13 mouse cellular contexts compared by ENCODE assay signal in genomic region chr10:115556738-115557242, GRCm38 (mm10). TPM values are rescaled to one million over a fixed set of nuclear protein-coding genes. Genes with fewer than 3 reads are reported as not detected.
DNase-seq lines count a peak whose midpoint lies in the region; ATAC-seq and TF ChIP-seq lines count a peak whose summit lies in the region.
"Had no signal": no experiment of that assay in that cellular context is flagged by ENCODE, and none has a peak within 500 bp of the region (broad histone marks: within the 10 kb centered on the region; RNA-seq: fewer than 3 reads in every experiment).

No protein-coding gene starts in this region.

- H3K9ac ChIP-seq in kidney, embryonic 14.5 days (ENCODE audit: low read depth, low read length), result no peak overlapping the region
- no peak overlapping the region for H3K9ac ChIP-seq in hindbrain, embryonic 12.5 days
- H3K9ac ChIP-seq in neural tube, embryonic 12.5 days, result no peak overlapping the region
- H3K9ac ChIP-seq: lung, embryonic 14.5 days had no signal

- ATAC-seq in kidney, embryonic 14.5 days (ENCODE audit: low FRiP score, low TSS enrichment), result peak; percentile 51; the same call in 1 of the 2 replicates
- peak; percentile 63; the same call in 1 of the 2 replicates for ATAC-seq in hindbrain, embryonic 12.5 days (ENCODE audit: low FRiP score)
- peak; percentile 63 for ATAC-seq in neural tube, embryonic 12.5 days (ENCODE audit: low FRiP score, low read depth)

- H3K27me3 ChIP-seq in kidney, embryonic 14.5 days (ENCODE audit: control insufficient read depth, insufficient read depth, low read length), result no peaks in the 10 kb centered on the region
- H3K27me3 ChIP-seq in kidney, adult 2 months (replicated peaks; ENCODE audit: control insufficient read depth, insufficient read depth, low read length), result no peaks in the 10 kb centered on the region
- no peaks in the 10 kb centered on the region for H3K27me3 ChIP-seq in hindbrain, embryonic 12.5 days
- no peaks in the 10 kb centered on the region for H3K27me3 ChIP-seq in neural tube, embryonic 12.5 days (replicated peaks)

- H3K4me2 ChIP-seq in kidney, embryonic 14.5 days (replicated peaks; ENCODE audit: low read depth, low read length), result peak overlapping the region; percentile 15; the same call in 1 of the 2 replicates
- H3K4me2 ChIP-seq in hindbrain, embryonic 12.5 days (replicated peaks), result no peak overlapping the region; the same call in 1 of the 2 replicates
- H3K4me2 ChIP-seq in neural tube, embryonic 12.5 days (replicated peaks), result peak overlapping the region; percentile 36
- H3K4me2 ChIP-seq: lung, embryonic 14.5 days had no signal

- TF ChIP-seq POLR2A in kidney, adult 2 months (IDR thresholded peaks at IDR 0.05; ENCODE audit: low read depth, low read length), result no peak
- no peak for TF ChIP-seq POLR2A in brain, embryonic 14.5 days (IDR thresholded peaks at IDR 0.05; ENCODE audit: borderline replicate concordance, extremely low read depth, insufficient read depth, insufficient read length, poor library complexity, severe bottlenecking)

- no peak overlapping the region for H3K27ac ChIP-seq in kidney, embryonic 14.5 days (ENCODE audit: low read depth, low read length)
- no peak overlapping the region for H3K27ac ChIP-seq in kidney, adult 2 months (ENCODE audit: insufficient read depth, low read depth, low read length)
- no peak overlapping the region for H3K27ac ChIP-seq in hindbrain, embryonic 12.5 days
- H3K27ac ChIP-seq in neural tube, embryonic 12.5 days, result no peak overlapping the region
- H3K27ac ChIP-seq in left cerebral cortex, adult 2 months, result no peak overlapping the region

- no peak for TF ChIP-seq CTCF in kidney, adult 2 months (conservative IDR thresholded peaks at IDR 0.05; ENCODE audit: insufficient read depth, insufficient read length, low read depth, low read length)
- no peak for TF ChIP-seq CTCF in brain, embryonic 14.5 days (IDR thresholded peaks at IDR 0.05; ENCODE audit: borderline replicate concordance, extremely low read depth, insufficient read depth, insufficient read length)
- TF ChIP-seq CTCF in left cerebral cortex, adult 2 months (IDR thresholded peaks at IDR 0.05), result no peak

- H3K9me3 ChIP-seq in kidney, embryonic 14.5 days (ENCODE audit: control insufficient read depth, low read length), result no peaks in the 10 kb centered on the region
- H3K9me3 ChIP-seq in hindbrain, embryonic 12.5 days (replicated peaks), result no peaks in the 10 kb centered on the region
- no peaks in the 10 kb centered on the region for H3K9me3 ChIP-seq in neural tube, embryonic 12.5 days

- 27% methylated on average over 12 of the region's 12 CpGs for WGBS in kidney, embryonic 14.5 days
- 24% methylated on average over 12 of the region's 12 CpGs for whole genome bisulfite sequencing in kidney, adult 2 months
- 19% methylated on average over 12 of the region's 12 CpGs for WGBS in hindbrain, embryonic 12.5 days
- WGBS in neural tube, embryonic 12.5 days, result 16% methylated on average over 12 of the region's 12 CpGs

- H3K4me3 ChIP-seq in kidney, embryonic 14.5 days (ENCODE audit: low read length), result no peak overlapping the region
- H3K4me3 ChIP-seq in kidney, adult 2 months (ENCODE audit: insufficient read depth, low read depth, low read length), result no peak overlapping the region
- H3K4me3 ChIP-seq in hindbrain, embryonic 12.5 days, result no peak overlapping the region
- no peak overlapping the region for H3K4me3 ChIP-seq in neural tube, embryonic 12.5 days
- H3K4me3 ChIP-seq in left cerebral cortex, adult 2 months, result no peak overlapping the region

- H3K36me3 ChIP-seq in kidney, embryonic 14.5 days (ENCODE audit: control insufficient read depth, insufficient read depth, low read length), result no peaks in the 10 kb centered on the region
- H3K36me3 ChIP-seq in kidney, adult 2 months (ENCODE audit: control insufficient read depth, insufficient read depth, low read length), result no peaks in the 10 kb centered on the region
- no peaks in the 10 kb centered on the region for H3K36me3 ChIP-seq in hindbrain, embryonic 12.5 days
- H3K36me3 ChIP-seq in neural tube, embryonic 12.5 days, result no peaks in the 10 kb centered on the region

- intact Hi-C loops in left cerebral cortex, adult 2 months (cut with DNase I), result no loop called here

- no peak for DNase-seq in kidney, adult 2 months
- peak; percentile 49 for DNase-seq in brain, embryonic 14.5 days (ENCODE audit: low read depth)
- no peak for DNase-seq in frontal cortex, postnatal 25 days (ENCODE audit: low spot score in 2 of 2)
- no peak for DNase-seq in layer of hippocampus, postnatal 14 days (ENCODE audit: low spot score in 2 of 2)
- no peak for DNase-seq in left cerebral cortex, adult 2 months (ENCODE audit: extremely low spot score in 1 of 2, low spot score in 2 of 2)
- DNase-seq: layer of hippocampus, postnatal 36 days; lung, embryonic 14.5 days; right cerebral cortex, postnatal 25 days had no signal

- H3K4me1 ChIP-seq in kidney, embryonic 14.5 days (ENCODE audit: control insufficient read depth, insufficient read depth, low read length), result peaks cover 8% of the 10 kb centered on the region
- no peaks in the 10 kb centered on the region for H3K4me1 ChIP-seq in kidney, adult 2 months (ENCODE audit: control insufficient read depth, insufficient read depth, low read length)
- peaks cover 9% of the 10 kb centered on the region for H3K4me1 ChIP-seq in hindbrain, embryonic 12.5 days
- H3K4me1 ChIP-seq in neural tube, embryonic 12.5 days, result peaks cover 8% of the 10 kb centered on the region

RNA-seq across cellular contexts. Expression of gene A930009A15Rik, which starts 13.0 kb away (rescaled TPM):
- polyA plus RNA-seq in kidney, embryonic 14.5 days (2014; fragmentation: Nextera tagmentation; extraction: Ambion mirVana), result 0.37 TPM in 1 of 2 replicates, not detected in the other
- polyA plus RNA-seq in kidney, adult 2 months (2012; rRNA removed), result not detected in 2 replicates
- polyA plus RNA-seq in brain, embryonic 14.5 days (2012; rRNA removed), result 0.14 and 0.36 TPM in 2 replicates
- 0.70 and 0.72 TPM in 2 replicates for polyA plus RNA-seq in hindbrain, embryonic 12.5 days (2016; fragmentation: Nextera tagmentation; extraction: Ambion mirVana)
- polyA plus RNA-seq in neural tube, embryonic 12.5 days (2016; fragmentation: Nextera tagmentation; extraction: Ambion mirVana), result 0.25 and 0.95 TPM in 2 replicates
- total RNA-seq in layer of hippocampus, postnatal 14 days (2021), result 1 to 10 TPM in 1 of 2 experiments, under 1 TPM in 1; 0.79 to 1.9 TPM
- total RNA-seq in left cerebral cortex, adult 2 months (2021), result under 1 TPM in 1 of 2 experiments, not detected in 1; 0.70 TPM
- total RNA-seq: granulocyte monocyte progenitor cell, adult 5-6 weeks had no signal
- polyA plus RNA-seq: lung, embryonic 14.5 days; testis, adult 2 months had no signal

RNA-seq across cellular contexts. Expression of gene Lgr5, which starts 30.8 kb away (rescaled TPM):
- polyA plus RNA-seq in kidney, embryonic 14.5 days (2014; fragmentation: Nextera tagmentation; extraction: Ambion mirVana), result 5.8 and 8.0 TPM in 2 replicates
- 0.58 and 0.97 TPM in 2 replicates for polyA plus RNA-seq in kidney, adult 2 months (2012; rRNA removed)
- 1.4 and 2.3 TPM in 2 replicates for polyA plus RNA-seq in brain, embryonic 14.5 days (2012; rRNA removed)
- polyA plus RNA-seq in hindbrain, embryonic 12.5 days (2016; fragmentation: Nextera tagmentation; extraction: Ambion mirVana), result 7.9 and 8.1 TPM in 2 replicates
- polyA plus RNA-seq in neural tube, embryonic 12.5 days (2016; fragmentation: Nextera tagmentation; extraction: Ambion mirVana), result 4.8 and 5.8 TPM in 2 replicates
- total RNA-seq in layer of hippocampus, postnatal 14 days (2021), result 1 to 10 TPM; 4.5 to 4.7 TPM
- 1 to 10 TPM; 3.2 to 6.2 TPM for total RNA-seq in left cerebral cortex, adult 2 months (2021)
- total RNA-seq: granulocyte monocyte progenitor cell, adult 5-6 weeks had no signal
